Mouse (Mus musculus): ENCODE measurements at regions not wholly inside any gene's neighbourhood (a gene's known extent, or its start where the extent isn't known, plus 50 kb on each side); places are given as distances from the start of the nearest gene placed in this dataset.

DNA sequence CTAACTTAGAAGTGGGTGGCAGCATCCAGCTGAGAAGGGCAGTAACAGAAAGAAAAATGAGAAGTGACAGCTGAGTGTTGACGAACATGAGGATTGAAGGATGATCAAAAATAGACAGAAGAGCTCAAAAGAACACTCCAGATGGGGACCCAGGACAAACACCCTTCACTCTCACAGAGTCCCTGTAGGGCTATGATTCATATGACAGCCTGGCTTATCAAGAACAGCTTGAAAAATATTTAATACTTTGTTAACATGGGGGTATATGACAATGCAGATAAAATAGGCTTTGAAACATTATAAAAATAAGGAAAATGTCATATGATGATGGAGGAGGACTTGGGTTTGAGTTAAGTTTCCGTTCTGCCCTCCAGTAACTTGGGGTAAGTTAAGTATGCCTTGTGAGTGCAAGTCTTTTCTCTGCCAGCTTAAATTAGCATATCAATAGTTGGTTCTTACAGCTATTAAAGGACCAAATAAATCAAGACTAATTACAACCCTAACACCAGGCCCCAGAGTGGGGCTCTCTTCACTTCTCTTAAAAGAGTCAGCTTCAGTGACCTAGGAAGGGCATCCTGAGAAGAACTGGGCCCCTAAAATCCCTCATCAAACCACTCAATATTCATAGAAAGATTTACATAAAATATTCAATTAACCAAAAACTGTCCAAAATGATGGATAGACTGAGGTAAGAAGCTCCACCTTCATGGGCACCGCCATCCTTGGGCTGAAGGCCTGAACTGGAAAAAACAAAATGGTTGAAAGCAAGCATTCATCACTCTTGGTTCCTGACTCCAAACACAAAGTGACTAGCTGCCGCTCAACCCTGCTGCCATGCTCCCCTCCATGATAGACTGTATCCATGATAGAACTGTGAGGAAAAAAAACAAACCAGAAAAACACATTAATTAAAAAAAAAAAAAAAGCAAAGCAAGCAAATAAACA lies 198.6 kb upstream of the Gcfc2 start:
- no peak for ATAC-seq (ENCODE audit: poor library complexity, severe bottlenecking)

DNA sequence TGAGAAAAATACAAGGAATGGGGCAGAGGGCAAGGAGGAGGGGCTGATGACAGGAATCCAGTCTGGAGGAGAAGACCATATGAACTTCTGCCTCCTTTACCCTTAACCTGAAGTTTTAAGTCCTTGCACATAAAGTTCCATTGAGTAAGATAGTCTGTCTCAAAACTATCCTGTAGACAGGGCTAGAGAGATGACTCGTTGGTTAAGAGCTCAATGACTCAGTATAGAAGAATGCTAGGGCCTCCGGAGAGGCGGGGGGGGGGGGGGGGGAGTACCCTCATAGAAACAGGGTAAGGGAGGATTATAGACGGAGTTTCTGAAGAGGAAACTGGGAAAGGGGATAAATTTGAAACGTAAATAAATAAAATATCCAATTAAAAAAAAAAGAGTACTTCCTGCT lies 191.8 kb upstream of the Gcfc2 start:
- no peak for ATAC-seq (ENCODE audit: poor library complexity, severe bottlenecking)

- ATAC-seq (ENCODE audit: poor library complexity, severe bottlenecking): no peak
These were observed 189.9 kb upstream of the Gcfc2 start for GRCm38 (mm10) chr6:81733527-81733926.

DNA sequence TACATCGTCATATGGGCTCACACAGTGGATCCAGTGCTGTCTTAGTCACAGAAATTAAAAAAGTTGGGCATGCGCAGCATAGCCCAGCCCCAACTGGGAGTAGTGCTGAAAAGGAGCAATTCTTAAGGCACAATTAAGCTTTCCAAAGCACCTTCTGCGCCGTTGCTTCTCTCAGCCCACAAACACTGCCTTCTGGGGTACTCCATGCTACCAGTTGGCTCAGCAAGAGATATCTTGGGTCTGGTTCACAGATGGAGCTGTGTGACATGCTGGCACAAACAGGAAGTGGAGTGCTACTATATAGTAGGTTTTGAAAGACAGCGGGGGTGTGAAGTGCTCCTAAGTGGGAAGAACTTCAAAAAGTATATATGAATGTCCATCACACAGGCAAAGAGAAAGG lies 185.0 kb upstream of the Gcfc2 start:
- ATAC-seq (ENCODE audit: poor library complexity, severe bottlenecking): no peak

DNA sequence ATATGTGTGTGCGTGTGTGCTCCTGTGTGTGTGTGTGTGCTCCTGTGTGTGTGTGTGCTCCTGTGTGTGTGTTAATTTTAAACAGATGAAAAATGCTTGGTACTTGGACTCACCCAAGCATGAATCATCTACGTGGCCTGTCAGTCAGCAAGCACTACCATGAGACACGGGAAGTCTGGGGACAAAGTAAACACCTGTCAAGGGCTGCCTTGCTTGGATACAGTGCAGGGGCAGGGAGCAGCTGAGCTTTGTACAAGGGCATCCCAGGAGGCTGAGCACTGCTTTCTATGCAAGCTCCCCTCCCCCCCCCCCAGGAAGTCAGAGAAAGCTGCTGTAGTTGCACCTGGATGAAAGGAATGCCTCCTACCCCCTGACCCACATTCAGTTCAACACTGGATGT lies 173.8 kb upstream of the Gcfc2 start:
- no peak for ATAC-seq (ENCODE audit: poor library complexity, severe bottlenecking)

GRCm38 (mm10) chr6:81751631-81752030 lies 171.8 kb upstream of the Gcfc2 start:
- no peak for ATAC-seq (ENCODE audit: poor library complexity, severe bottlenecking)

- no peak for ATAC-seq (ENCODE audit: poor library complexity, severe bottlenecking)
These were observed 167.2 kb upstream of the Gcfc2 start for GRCm38 (mm10) chr6:81756242-81756641.

- no peak for ATAC-seq (ENCODE audit: poor library complexity, severe bottlenecking)
These were observed 164.6 kb upstream of the Gcfc2 start for GRCm38 (mm10) chr6:81758876-81759275.

- ATAC-seq (ENCODE audit: poor library complexity, severe bottlenecking): no peak
These were observed 163.3 kb upstream of the Gcfc2 start for GRCm38 (mm10) chr6:81760181-81760580.

- no peak for ATAC-seq (ENCODE audit: poor library complexity, severe bottlenecking)
These were observed 157.6 kb upstream of the Gcfc2 start for GRCm38 (mm10) chr6:81765831-81766230.

- no peak for ATAC-seq (ENCODE audit: poor library complexity, severe bottlenecking)
These were observed 156.7 kb upstream of the Gcfc2 start for GRCm38 (mm10) chr6:81766800-81767199.

DNA sequence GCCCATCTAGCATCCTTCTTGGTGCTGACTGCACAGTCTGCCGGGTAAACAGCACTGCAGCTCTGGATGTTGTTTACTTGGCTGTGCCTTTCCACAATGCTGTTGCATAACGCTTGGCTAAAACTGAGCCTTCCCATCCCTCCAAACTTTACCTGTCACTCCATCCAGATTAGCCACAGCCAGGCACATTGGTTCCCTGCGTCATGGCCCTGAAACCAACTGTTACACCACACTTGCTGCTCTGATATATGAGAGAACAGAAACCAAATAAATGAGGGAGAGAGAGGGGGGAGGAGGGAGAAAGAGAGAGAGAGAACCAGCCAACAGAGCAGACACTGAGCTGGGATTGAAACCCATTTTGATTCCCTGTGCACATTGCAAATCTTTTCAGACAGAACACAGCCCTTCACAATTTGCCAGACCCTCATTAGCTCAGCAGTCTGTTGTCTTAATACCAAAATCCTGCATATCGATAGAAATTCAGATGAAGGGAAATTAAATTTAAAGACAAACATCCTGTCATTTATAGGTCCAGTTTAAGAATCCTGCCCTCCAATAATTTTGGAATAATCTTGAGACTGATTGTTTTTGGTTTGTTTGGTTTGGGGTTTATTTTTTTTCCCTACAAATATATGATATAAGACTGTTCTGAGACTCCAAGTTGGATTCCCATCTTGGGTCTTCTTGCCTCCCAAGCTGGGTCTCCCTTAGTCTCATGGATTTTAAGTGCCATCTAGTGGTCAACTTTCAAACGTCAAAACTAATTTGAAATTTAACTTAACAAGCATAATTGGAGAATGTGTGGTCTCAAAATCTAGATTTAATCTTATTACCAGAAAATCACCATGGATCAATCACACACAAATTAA lies 154.6 kb upstream of the Gcfc2 start:
- no peak for ATAC-seq (ENCODE audit: poor library complexity, severe bottlenecking)

DNA sequence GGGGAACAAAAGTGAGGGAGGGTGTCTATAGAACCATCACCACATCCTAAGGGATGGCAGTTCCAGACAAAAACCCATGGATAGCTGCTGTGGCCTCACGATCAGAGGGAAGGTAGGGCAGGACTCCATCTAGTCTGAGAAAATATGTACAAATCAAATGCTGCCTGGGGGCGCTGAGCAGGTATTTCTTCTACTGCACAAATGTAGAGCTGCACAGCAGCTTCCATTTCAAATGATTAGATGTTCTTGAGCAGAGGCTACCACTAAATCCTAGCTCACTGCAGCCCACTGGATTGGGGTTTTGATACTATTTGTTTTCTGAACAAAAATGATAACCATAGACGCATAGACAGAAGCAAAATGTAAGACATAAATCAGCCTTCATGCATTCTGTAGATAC lies 153.2 kb upstream of the Gcfc2 start:
- ATAC-seq (ENCODE audit: poor library complexity, severe bottlenecking): no peak

DNA sequence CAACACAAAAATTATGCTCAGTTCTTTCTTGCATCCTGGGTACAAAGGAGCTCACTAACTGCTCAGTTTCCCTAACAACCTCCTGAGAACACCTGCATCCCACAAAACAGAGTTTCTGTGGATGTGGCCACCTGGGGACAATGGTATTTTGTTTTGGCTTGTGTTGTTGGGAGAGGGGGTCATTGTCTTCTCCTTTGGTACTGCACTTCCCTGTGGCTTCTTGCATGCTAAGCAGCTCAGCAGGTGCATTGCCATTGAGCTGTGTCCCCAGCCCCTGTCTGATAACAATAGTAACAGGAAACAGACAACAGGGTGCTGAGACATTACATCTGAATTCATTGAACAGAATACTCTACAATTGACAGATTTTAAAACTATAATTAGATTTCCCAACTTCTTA lies 151.6 kb upstream of the Gcfc2 start:
- ATAC-seq (ENCODE audit: poor library complexity, severe bottlenecking): no peak

DNA sequence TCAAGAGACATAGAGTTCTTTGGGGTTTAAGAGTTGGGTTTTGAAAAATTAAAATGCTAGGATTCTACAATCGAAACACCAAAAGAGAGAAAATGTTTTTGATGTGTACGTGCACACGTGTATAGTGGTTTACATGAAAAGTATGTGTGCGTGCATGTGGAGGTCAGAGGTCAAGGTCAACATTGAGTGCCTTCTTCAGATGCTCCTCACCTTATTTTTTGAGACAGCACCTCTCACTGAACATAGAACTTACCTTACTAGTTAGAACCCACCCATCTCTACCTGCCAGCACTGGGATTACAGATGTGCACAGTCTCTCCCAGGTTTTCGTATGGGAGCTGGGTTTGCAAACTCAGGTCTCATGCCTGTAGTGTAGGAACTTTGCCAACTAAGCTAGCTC lies 141.3 kb upstream of the Gcfc2 start:
- no peak for ATAC-seq (ENCODE audit: poor library complexity, severe bottlenecking)

DNA sequence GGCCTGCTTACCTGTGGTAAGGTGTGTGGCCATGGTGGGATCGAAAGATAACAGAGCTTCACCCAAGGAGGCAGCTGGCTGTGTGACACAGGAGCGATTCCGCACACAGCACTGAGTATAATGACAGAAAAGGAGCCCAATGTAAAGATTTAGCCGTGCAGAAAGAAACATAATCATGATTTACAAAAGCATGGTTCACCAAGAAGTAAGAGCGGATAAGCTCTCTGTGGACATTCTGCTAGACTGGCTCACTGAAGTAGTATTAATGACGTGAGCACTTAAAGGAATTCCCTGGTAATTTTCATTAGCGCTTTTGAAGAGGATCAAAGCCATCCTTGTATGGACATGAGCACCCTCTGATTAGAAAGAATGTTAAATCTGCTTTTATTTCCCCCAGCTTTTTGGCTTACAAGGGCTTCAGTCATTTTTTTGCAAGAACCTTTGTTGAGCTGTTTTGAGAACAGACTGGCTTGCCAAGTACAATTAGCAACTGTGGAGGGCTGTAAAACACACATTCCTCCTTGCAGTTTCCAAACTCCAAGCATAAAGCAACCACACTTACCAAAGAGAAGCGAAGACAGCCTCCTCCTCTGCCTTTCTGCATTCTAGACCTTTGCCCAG lies 140.5 kb upstream of the Gcfc2 start:
- no peak for ATAC-seq (ENCODE audit: poor library complexity, severe bottlenecking)

DNA sequence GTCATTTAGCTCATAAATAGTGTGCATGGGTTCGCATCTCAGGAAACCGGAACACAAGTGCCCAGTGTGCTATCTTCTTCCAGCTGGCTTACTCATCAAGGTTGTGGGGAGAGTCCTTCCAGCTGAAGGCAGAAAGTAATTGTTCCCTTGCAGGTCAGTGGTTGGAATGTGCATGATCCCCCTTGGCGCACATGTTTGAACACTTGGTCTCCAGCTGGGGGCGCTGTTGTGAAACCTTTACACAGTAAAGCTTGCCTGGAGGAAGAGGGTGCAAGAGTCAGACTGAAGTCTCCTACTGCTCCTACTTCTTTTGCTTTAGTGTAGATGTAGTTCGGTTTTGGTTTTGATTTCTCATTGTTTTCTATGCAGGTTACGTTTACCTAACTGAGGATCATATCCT lies 128.2 kb upstream of the Gcfc2 start:
- no peak for ATAC-seq (ENCODE audit: poor library complexity, severe bottlenecking)

GRCm38 (mm10) chr6:81800822-81801221 lies 122.6 kb upstream of the Gcfc2 start:
- no peak for ATAC-seq (ENCODE audit: poor library complexity, severe bottlenecking)

- ATAC-seq (ENCODE audit: poor library complexity, severe bottlenecking): no peak
These were observed 121.7 kb upstream of the Gcfc2 start for GRCm38 (mm10) chr6:81801804-81802203.

DNA sequence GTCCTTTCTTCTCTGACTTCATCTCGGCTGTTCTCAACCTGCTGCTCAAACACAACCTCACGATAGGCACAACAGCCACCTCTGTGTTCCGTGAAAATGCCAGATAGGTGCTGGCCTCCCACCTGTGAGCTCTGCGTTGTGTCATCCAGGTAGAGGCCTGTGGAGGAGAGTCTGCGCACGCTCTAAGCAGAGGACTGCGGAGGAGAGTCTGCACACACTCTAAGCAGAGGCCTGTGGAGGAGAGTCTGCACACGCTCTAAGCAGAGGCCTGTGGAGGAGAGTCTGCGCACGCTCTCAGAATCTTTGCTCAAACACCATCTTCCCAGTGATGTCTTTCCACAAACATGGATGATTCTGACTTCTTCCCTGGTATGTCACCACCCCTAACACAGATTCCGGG lies 117.5 kb upstream of the Gcfc2 start:
- ATAC-seq (ENCODE audit: poor library complexity, severe bottlenecking): no peak

DNA sequence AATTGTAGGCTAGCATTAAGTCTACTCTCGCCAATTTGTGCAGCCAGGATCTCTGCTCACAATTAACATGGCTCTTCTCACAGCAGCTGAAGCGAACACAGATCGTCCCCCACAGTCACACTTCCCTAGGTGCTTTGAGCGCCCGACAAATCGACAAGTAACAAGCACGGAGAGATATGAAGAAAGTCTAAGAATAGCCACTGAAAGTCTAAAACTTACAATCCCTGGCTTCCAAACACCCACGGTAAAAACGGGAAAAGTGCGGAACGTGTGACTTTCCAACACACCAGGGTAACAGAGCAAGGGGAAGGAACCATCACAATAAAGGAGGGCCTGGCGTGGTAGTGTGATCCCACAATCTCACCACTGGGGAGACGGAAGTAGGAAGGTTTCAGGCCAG lies 114.8 kb upstream of the Gcfc2 start:
- no peak for ATAC-seq (ENCODE audit: poor library complexity, severe bottlenecking)
